Mouse (Mus musculus) embryonic facial prominence, embryonic 12.5 days (tissue): ENCODE data around the gene Zc3h14. TPM values are rescaled to one million over a fixed set of nuclear protein-coding genes. Genes with fewer than 3 reads are reported as not detected.

Source experiments
- ATAC-seq: fragments of 200-750 bp; cut with Nextera tagmentation; 2 replicates; pipeline ENCODE4 v1.8.0; 2017; ENCODE audit not compliant: insufficient number of reproducible peaks, insufficient read depth, low FRiP score, low TSS enrichment
- H3K27ac ChIP-seq: fragments of 300-500 bp; sonication (generic); 2 replicates; pipeline ENCODE4 v1.5.1; 2016; ENCODE audit warnings: mild to moderate bottlenecking
- H3K27me3 ChIP-seq: fragments of 300-500 bp; sonication (generic); 2 replicates; pipeline ENCODE4 v1.6.1; 2016; ENCODE audit warnings: mild to moderate bottlenecking, moderate library complexity
- H3K36me3 ChIP-seq: fragments of 300-500 bp; sonication (generic); 2 replicates; pipeline ENCODE4 v1.6.1; 2016; ENCODE audit warnings: mild to moderate bottlenecking
- H3K4me1 ChIP-seq: fragments of 300-500 bp; sonication (generic); 2 replicates; pipeline ENCODE4 v1.6.1; 2016
- H3K4me2 ChIP-seq: fragments of 300-500 bp; sonication (generic); replicated peaks from 2 replicates; pipeline ENCODE4 v1.6.1; 2016; ENCODE audit warnings: mild to moderate bottlenecking, moderate library complexity
- H3K4me3 ChIP-seq: fragments of 300-500 bp; sonication (generic); 2 replicates; pipeline ENCODE4 v1.5.1; 2016; ENCODE audit warnings: mild to moderate bottlenecking
- H3K9ac ChIP-seq: fragments of 300-500 bp; sonication (generic); 2 replicates; pipeline ENCODE4 v1.6.1; 2016; ENCODE audit warnings: mild to moderate bottlenecking, moderate library complexity
- H3K9me3 ChIP-seq: fragments of 300-500 bp; sonication (generic); 2 replicates; pipeline ENCODE4 v1.6.1; 2016; ENCODE audit warnings: mild to moderate bottlenecking, moderate library complexity
- WGBS: fragments of 180-500 bp; shearing (Covaris S2); methylation state at CpG from one replicate; pipeline ENCODE4 v1.1.7; 2016; 5-methylcytosine and 5-hydroxymethylcytosine counted together
- polyA plus RNA-seq: library from polyadenylated mRNA; unstranded; fragments of >200 nt; fragmentation: Nextera tagmentation; extraction: Ambion mirVana; gene quantifications from 2 replicates; pipeline ENCODE4 v1.2.1, GENCODE M21; 2016

Gene Zc3h14
- polyA plus RNA-seq, 1 experiment from 2014 or later = 159 TPM

DNA sequence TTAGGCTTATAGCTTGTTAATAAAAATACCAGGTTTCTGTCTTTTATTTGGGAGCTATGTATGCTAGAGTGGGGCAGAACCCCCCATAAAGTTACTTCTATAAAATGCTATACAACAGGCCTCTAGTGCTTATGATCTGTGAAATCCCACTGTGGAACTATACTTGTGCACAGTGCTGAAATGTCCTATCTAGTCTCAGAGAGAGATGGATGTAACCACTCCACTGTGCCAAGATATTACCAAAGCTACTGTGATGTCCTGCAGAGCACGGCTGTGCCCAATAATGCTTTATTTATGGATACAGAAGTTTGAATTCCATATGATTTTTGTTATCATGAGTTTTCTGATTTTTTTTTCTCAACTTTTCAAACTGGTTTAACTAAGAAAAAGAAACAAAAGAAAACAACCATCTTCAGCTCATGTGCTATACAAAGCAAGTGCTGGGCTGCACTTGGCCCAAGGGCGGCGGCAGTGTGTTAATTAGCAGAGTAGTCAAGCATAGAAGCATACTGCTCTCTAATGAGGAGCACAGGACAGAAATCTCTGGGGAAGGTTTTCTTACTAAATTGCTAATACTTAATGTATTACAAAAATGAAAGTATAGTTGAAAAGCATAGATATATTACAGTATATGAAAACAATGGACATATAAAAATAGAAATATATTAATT, 57.4 kb downstream of the Zc3h14 start:
- Histone ChIP-seq H3K4me3 (no peak overlapping the region), H3K4me1 (no peaks in the 10 kb centered on the region), H3K4me2 (no peak overlapping the region), H3K9ac (no peak overlapping the region), H3K27ac (no peak overlapping the region), H3K9me3 (no peaks in the 10 kb centered on the region), H3K27me3 (no peaks in the 10 kb centered on the region), H3K36me3 (peaks cover 4% of the 10 kb centered on the region; the same call in 1 of the 2 replicates)
- no peak for ATAC-seq
- WGBS = 90% methylated on average over 3 of the region's 3 CpGs

DNA sequence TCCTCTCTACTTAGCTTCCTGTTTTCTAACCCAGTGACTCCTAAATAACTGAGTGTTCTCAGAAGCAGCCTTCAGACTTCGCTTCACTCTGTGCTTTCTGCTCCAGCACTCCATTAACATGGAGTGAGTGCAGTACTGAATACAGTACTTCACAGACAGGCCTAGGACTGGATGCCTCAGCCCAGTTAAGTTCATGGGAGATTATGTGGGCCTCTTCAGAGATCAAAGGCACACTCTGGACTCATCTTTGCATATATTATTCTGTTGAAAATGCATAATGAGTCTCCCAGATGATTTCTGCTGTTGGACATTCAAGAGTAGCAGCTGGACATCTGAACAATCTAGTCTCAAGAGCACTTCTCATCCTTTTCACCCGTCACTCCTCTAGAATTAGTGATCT, 74.0 kb downstream of the Zc3h14 start:
- Histone ChIP-seq H3K9me3 (no peaks in the 10 kb centered on the region), H3K4me3 (no peak overlapping the region), H3K9ac (no peak overlapping the region), H3K36me3 (0 out of 2 replicates have a peak, but pooled peaks cover 7% of the 10 kb centered on the region), H3K4me1 (no peaks in the 10 kb centered on the region), H3K27me3 (no peaks in the 10 kb centered on the region), H3K27ac (no peak overlapping the region), H3K4me2 (no peak overlapping the region)
- ATAC-seq = no peak
- WGBS = 83% methylated on average over 2 of the region's 2 CpGs

GRCm38 (mm10) chr12:98831122-98831521, 84.4 kb downstream of the Zc3h14 start:
- Histone ChIP-seq H3K4me3 (no peak overlapping the region), H3K9ac (no peak overlapping the region), H3K27ac (no peak overlapping the region), H3K36me3 (no peaks in the 10 kb centered on the region; the same call in 1 of the 2 replicates), H3K4me1 (no peaks in the 10 kb centered on the region), H3K27me3 (no peaks in the 10 kb centered on the region), H3K4me2 (no peak overlapping the region), H3K9me3 (no peaks in the 10 kb centered on the region)
- 83% methylated on average over 7 of the region's 7 CpGs for WGBS
- ATAC-seq = no peak

- WGBS = 87% methylated on average over 8 of the region's 8 CpGs
- no peak overlapping the region for H3K9ac ChIP-seq
- no peaks in the 10 kb centered on the region for H3K27me3 ChIP-seq
- no peak overlapping the region for H3K4me2 ChIP-seq
- no peaks in the 10 kb centered on the region; the same call in 1 of the 2 replicates for H3K36me3 ChIP-seq
- no peak overlapping the region for H3K4me3 ChIP-seq
- no peak for ATAC-seq
- no peaks in the 10 kb centered on the region for H3K9me3 ChIP-seq
- H3K27ac ChIP-seq = no peak overlapping the region
- no peaks in the 10 kb centered on the region for H3K4me1 ChIP-seq
Observed at GRCm38 (mm10) chr12:98832929-98833598, 86.3 kb downstream of the Zc3h14 start.

DNA sequence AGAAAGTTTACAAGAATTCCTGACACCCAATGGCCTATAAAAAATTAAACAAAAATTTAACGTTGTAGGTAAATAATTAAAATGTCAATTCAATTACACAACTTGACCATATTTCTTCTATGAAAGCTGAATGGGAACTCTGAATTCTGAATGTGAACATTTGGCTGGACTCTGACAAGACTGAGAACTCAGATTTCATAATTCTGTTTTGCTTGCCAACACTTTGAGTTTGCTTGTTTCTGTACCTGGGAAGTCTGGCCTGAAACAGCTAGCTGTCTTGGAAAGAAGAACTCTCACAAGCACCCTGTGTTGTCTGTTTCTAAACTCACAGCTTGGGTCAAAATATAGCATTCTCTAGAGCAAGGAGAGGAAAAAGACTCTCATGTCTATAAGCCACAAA, 87.1 kb downstream of the Zc3h14 start:
- H3K4me2 ChIP-seq = no peak overlapping the region
- no peak overlapping the region for H3K27ac ChIP-seq
- 80% methylated on average over 1 of the region's 1 CpGs for WGBS
- H3K4me3 ChIP-seq = no peak overlapping the region
- no peak for ATAC-seq
- H3K9ac ChIP-seq = no peak overlapping the region
- no peaks in the 10 kb centered on the region for H3K4me1 ChIP-seq
- no peaks in the 10 kb centered on the region for H3K9me3 ChIP-seq
- no peaks in the 10 kb centered on the region; the same call in 1 of the 2 replicates for H3K36me3 ChIP-seq
- H3K27me3 ChIP-seq = no peaks in the 10 kb centered on the region

DNA sequence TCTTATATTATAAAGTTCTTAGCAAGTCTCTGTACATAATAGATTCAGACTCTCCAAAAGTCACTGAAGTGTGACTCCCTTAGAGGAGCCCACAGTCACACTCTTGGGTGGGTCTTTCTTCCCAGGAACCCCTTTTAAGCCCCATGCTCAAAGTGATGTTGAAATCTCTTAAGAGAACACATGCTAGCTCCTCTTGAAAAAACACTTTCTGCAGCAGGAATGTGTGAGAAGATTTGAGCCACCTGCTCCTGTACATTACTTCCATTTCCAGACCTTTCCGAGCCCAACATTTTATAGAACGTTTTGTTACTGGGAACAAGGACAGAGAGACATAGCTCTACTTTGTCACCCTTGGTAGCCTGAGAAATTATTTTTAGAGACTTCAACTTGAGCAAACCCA, 88.1 kb downstream of the Zc3h14 start:
- no peaks in the 10 kb centered on the region for H3K4me1 ChIP-seq
- H3K9me3 ChIP-seq = no peaks in the 10 kb centered on the region
- H3K36me3 ChIP-seq = no peaks in the 10 kb centered on the region; the same call in 1 of the 2 replicates
- no peak overlapping the region for H3K4me3 ChIP-seq
- H3K9ac ChIP-seq = no peak overlapping the region
- no peaks in the 10 kb centered on the region for H3K27me3 ChIP-seq
- no peak overlapping the region for H3K27ac ChIP-seq
- H3K4me2 ChIP-seq = no peak overlapping the region
- 86% methylated on average over 2 of the region's 2 CpGs for WGBS
- ATAC-seq = no peak

GRCm38 (mm10) chr12:98835466-98835865, 88.7 kb downstream of the Zc3h14 start:
- no peaks in the 10 kb centered on the region for H3K9me3 ChIP-seq
- whole genome bisulfite sequencing = 81% methylated on average over 2 of the region's 2 CpGs
- no peaks in the 10 kb centered on the region; the same call in 1 of the 2 replicates for H3K36me3 ChIP-seq
- no peaks in the 10 kb centered on the region for H3K27me3 ChIP-seq
- no peak overlapping the region for H3K9ac ChIP-seq
- no peak for ATAC-seq
- H3K4me3 ChIP-seq = no peak overlapping the region
- H3K4me1 ChIP-seq = no peaks in the 10 kb centered on the region
- H3K27ac ChIP-seq = no peak overlapping the region
- H3K4me2 ChIP-seq = no peak overlapping the region

Other genes with a start within 250 kb of the Zc3h14 start
- gene Kcnk10, start 168.7 kb upstream of the Zc3h14 start, polyA plus RNA-seq = 2.9 and 4.0 TPM in 2 replicates
- gene Spata7, start 118.8 kb upstream of the Zc3h14 start, polyA plus RNA-seq = 22.9 and 23.3 TPM in 2 replicates
- gene Ptpn21, start 9.6 kb upstream of the Zc3h14 start, polyA plus RNA-seq = 6.7 and 7.0 TPM in 2 replicates
- gene Eml5, start 154.5 kb downstream of the Zc3h14 start, polyA plus RNA-seq = 5.1 and 5.8 TPM in 2 replicates
- gene Ttc8, start 173.6 kb downstream of the Zc3h14 start, polyA plus RNA-seq = 36.8 and 39.5 TPM in 2 replicates